Mouse (Mus musculus) liver, embryonic 14.5 days (tissue): ENCODE data around the gene Pea15a. TPM values are rescaled to one million over a fixed set of nuclear protein-coding genes. Genes with fewer than 3 reads are reported as not detected.

Experiments
- ATAC-seq: fragments of 200-750 bp; cut with Nextera tagmentation; 2 replicates; pipeline ENCODE4 v1.8.0; 2017; ENCODE audit warnings: moderate number of reproducible peaks, mild to moderate bottlenecking, moderate library complexity; ENCODE audit not compliant: insufficient read depth
- DNase-seq, 3 experiments: peaks; one replicate each; pipeline ENCODE4 v3.0.0-alpha.2; 2012 to 2013; ENCODE audit warnings: low read depth in 3 of 3, low spot score in 3 of 3
- H3K27ac ChIP-seq: fragments of 300-500 bp; sonication (generic); 2 replicates; pipeline ENCODE4 v1.5.1; 2014; ENCODE audit warnings: moderate library complexity, mild to moderate bottlenecking, control low read depth, inconsistent platforms
- H3K27me3 ChIP-seq: fragments of 300-500 bp; sonication (generic); 2 replicates; pipeline ENCODE4 v1.6.1; 2014; ENCODE audit warnings: mild to moderate bottlenecking, low read length, moderate library complexity; ENCODE audit not compliant: control insufficient read depth, insufficient read depth
- H3K36me3 ChIP-seq: fragments of 300-500 bp; sonication (generic); replicated peaks from 2 replicates; pipeline ENCODE4 v1.6.1; 2014; ENCODE audit warnings: low read depth; ENCODE audit not compliant: control insufficient read depth, insufficient read depth
- H3K4me1 ChIP-seq, 2 experiments: fragments of 200-500 bp in 1 of 2; fragments of 300-500 bp in 1 of 2; sonication (generic) in 1 of 2; replicated peaks; 2 replicates each; pipeline ENCODE4 v1.6.1; 2012 to 2014; ENCODE audit warnings: antibody characterized with exemption in 1 of 2, inconsistent platforms in 1 of 2, low read length in 1 of 2; ENCODE audit not compliant: control insufficient read depth in 2 of 2, insufficient read depth in 2 of 2
- H3K4me2 ChIP-seq: fragments of 300-500 bp; sonication (generic); 2 replicates; pipeline ENCODE4 v1.6.1; 2014; ENCODE audit warnings: low read depth, mild to moderate bottlenecking, control low read depth, moderate library complexity
- H3K4me3 ChIP-seq, 2 experiments: fragments of 200-500 bp in 1 of 2; fragments of 300-500 bp in 1 of 2; sonication (generic) in 1 of 2; 2 replicates each; pipeline ENCODE4 v1.5.1; 2012 to 2014; ENCODE audit warnings: low read depth in 2 of 2, low read length in 2 of 2, mild to moderate bottlenecking in 2 of 2, control low read depth in 1 of 2, inconsistent platforms in 1 of 2, moderate library complexity in 1 of 2; ENCODE audit not compliant: insufficient read depth in 1 of 2
- H3K9ac ChIP-seq: fragments of 300-500 bp; sonication (generic); replicated peaks from 2 replicates; pipeline ENCODE4 v1.6.1; 2014; ENCODE audit warnings: mild to moderate bottlenecking, control low read depth, moderate library complexity
- H3K9me3 ChIP-seq: fragments of 300-500 bp; sonication (generic); 2 replicates; pipeline ENCODE4 v1.6.1; 2016; ENCODE audit warnings: low read length, mixed read lengths; ENCODE audit not compliant: control insufficient read depth
- CTCF ChIP-seq: IDR thresholded peaks from 2 replicates; pipeline ENCODE4 v1.5.1; 2016; ENCODE audit warnings: antibody characterized with exemption, low read depth, control low read depth
- EP300 ChIP-seq: IDR thresholded peaks from 2 replicates; pipeline ENCODE4 v1.6.1; 2016; ENCODE audit warnings: antibody characterized with exemption, low read depth
- WGBS: fragments of 180-500 bp; shearing (Covaris S2); extraction: QIAGEN DNeasy Blood & Tissue Kit; methylation state at CpG from one replicate; pipeline ENCODE4 v1.1.7; 2014; ENCODE audit not compliant: insufficient replicate concordance; 5-methylcytosine and 5-hydroxymethylcytosine counted together
- polyA plus RNA-seq, 2 experiments: library from polyadenylated mRNA; depleted of rRNA in 1 of 2; stranded (reverse) in 1 of 2; unstranded in 1 of 2; fragments of >200 nt; fragmentation: Nextera tagmentation in 1 of 2; extraction: Ambion mirVana in 1 of 2; gene quantifications; 2 replicates each; pipeline versions ENCODE4 v1.2.1 to v1.2.3; 2012 to 2014

Gene Pea15a
- polyA plus RNA-seq, 2 experiments = 11.1 to 14.4 TPM

- Histone ChIP-seq H3K9ac (no peak overlapping the region), H3K36me3 (no peaks in the 10 kb centered on the region), H3K4me1 (peaks cover 0 to 3% of the 10 kb centered on the region in 2 experiments; a peak in 2 of 4 replicates), H3K4me2 (no peak overlapping the region), H3K9me3 (no peaks in the 10 kb centered on the region), H3K27ac (no peak overlapping the region), H3K27me3 (no peaks in the 10 kb centered on the region), H3K4me3 (no peak overlapping the region)
- TF ChIP-seq CTCF (no peak), EP300 (no peak)
- DNase-seq = no peak
- no peak for ATAC-seq
- WGBS = 38% methylated on average over 3 of the region's 3 CpGs
These were observed 8.1 kb upstream of the Pea15a start for GRCm38 (mm10) chr1:172214748-172215147.

DNA sequence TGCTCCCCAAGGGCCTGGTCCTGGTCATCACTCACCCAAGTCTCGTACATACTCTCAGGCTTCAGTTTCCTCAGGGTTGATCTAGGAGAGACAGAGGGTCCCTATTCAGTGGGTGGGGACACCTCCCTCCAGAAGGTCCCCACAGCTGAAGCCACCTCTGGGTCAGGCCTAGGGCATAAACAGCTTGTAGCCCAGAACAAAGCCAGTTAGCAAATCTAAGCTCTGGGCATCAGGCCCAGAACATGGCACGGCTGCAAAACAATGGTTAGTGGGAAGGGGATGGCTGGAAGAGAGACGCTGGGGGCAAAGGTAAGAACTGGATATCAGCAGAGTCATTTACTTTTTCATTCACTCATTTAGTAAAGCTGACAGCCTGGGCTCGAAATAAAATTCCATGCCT, 7.2 kb upstream of the Pea15a start:
- DNase-seq (no peak), ATAC-seq (no peak)
- H3K4me2 ChIP-seq = no peak overlapping the region
- no peaks in the 10 kb centered on the region for H3K9me3 ChIP-seq
- H3K4me1 ChIP-seq = peaks cover 0 to 3% of the 10 kb centered on the region in 2 experiments; a peak in 2 of 4 replicates
- H3K9ac ChIP-seq = no peak overlapping the region
- no peak overlapping the region for H3K27ac ChIP-seq
- no peak overlapping the region for H3K4me3 ChIP-seq
- no peaks in the 10 kb centered on the region for H3K27me3 ChIP-seq
- WGBS = 61% methylated on average over 4 of the region's 4 CpGs
- TF ChIP-seq EP300 (no peak), CTCF (no peak)
- H3K36me3 ChIP-seq = no peaks in the 10 kb centered on the region

- no peak overlapping the region for H3K9ac ChIP-seq
- no peak overlapping the region for H3K4me3 ChIP-seq
- no peaks in the 10 kb centered on the region for H3K27me3 ChIP-seq
- H3K4me2 ChIP-seq = no peak overlapping the region
- no peak for DNase-seq
- H3K27ac ChIP-seq = no peak overlapping the region
- TF ChIP-seq EP300 (no peak), CTCF (no peak)
- no peaks in the 10 kb centered on the region for H3K9me3 ChIP-seq
- peaks cover 0 to 3% of the 10 kb centered on the region in 2 experiments; a peak in 2 of 4 replicates for H3K4me1 ChIP-seq
- 41% methylated on average over 5 of the region's 5 CpGs for WGBS
- no peak for ATAC-seq
- H3K36me3 ChIP-seq = no peaks in the 10 kb centered on the region
These were observed 6.2 kb upstream of the Pea15a start for GRCm38 (mm10) chr1:172212776-172213175.

- TF ChIP-seq EP300 (no peak), CTCF (no peak)
- H3K36me3 ChIP-seq = no peaks in the 10 kb centered on the region
- peaks cover 2 to 12% of the 10 kb centered on the region in 2 experiments; a peak in 2 of 4 replicates for H3K4me1 ChIP-seq
- no peak overlapping the region for H3K4me3 ChIP-seq
- DNase-seq (no peak), ATAC-seq (no peak)
- 35% methylated on average over 7 of the region's 7 CpGs for WGBS
- no peak overlapping the region for H3K4me2 ChIP-seq
- no peak overlapping the region for H3K9ac ChIP-seq
- no peak overlapping the region for H3K27ac ChIP-seq
- H3K27me3 ChIP-seq = no peaks in the 10 kb centered on the region
- H3K9me3 ChIP-seq = no peaks in the 10 kb centered on the region
These were observed 544 bp upstream of the Pea15a start for GRCm38 (mm10) chr1:172207111-172207584.

- peaks cover 2 to 15% of the 10 kb centered on the region in 2 experiments; a peak in 2 of 4 replicates for H3K4me1 ChIP-seq
These were observed 890 bp downstream of the Pea15a start for GRCm38 (mm10) chr1:172205741-172206087.

More at GRCm38 (mm10) chr1:172205741-172206087, 890 bp downstream of the Pea15a start:
- ATAC-seq (no peak), DNase-seq (no peak)
- 17% methylated on average over 3 of the region's 3 CpGs for WGBS
- no peaks in the 10 kb centered on the region for H3K36me3 ChIP-seq
- peak overlapping the region; percentile 44 to 56; a peak in 2 of 4 replicates for H3K4me3 ChIP-seq
- TF ChIP-seq EP300 (no peak), CTCF (no peak)
- no peak overlapping the region for H3K27ac ChIP-seq
- H3K4me2 ChIP-seq = peak overlapping the region; percentile 63
- H3K9ac ChIP-seq = no peak overlapping the region
- H3K9me3 ChIP-seq = no peaks in the 10 kb centered on the region
- H3K27me3 ChIP-seq = no peaks in the 10 kb centered on the region
